Mouse (Mus musculus) testis, adult 2 months (tissue): ENCODE results near the gene Cox7b.

ENCODE experiments used
- CTCF ChIP-seq: fragments of 200-500 bp; IDR thresholded peaks from 2 replicates; pipeline ENCODE4 v1.5.1; 2012; ENCODE audit warnings: low read depth, mild to moderate bottlenecking, inconsistent platforms, low read length, moderate library complexity; ENCODE audit not compliant: control insufficient read depth, insufficient read depth, insufficient replicate concordance
- POLR2A ChIP-seq: fragments of 200-500 bp; IDR thresholded peaks from 2 replicates; pipeline ENCODE4 v1.6.1; 2012; ENCODE audit warnings: low read depth, mild to moderate bottlenecking, inconsistent platforms, low read length, moderate library complexity; ENCODE audit not compliant: control insufficient read depth

DNA sequence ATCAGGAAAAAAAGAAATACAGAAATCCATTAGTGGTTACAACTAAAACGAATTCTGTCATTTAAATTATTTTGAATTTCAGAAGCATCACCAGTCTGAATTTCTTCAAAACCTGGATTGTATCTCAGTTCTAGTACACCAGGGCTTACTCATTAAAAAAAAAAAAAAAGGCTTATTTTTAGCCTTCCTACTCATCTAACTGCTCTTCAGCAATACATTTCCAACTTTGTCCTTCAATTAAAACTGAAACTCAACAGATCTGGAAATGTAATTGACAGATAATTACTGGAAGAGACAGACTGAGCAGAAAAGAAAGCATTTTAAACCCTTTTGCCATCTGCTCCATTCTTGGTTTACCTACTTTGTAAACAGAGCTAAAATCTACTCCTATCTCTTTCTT, 13.9 kb upstream of the Cox7b start:
- no peak for TF ChIP-seq CTCF
- TF ChIP-seq POLR2A, result no peak
